Mouse (Mus musculus): ENCODE results near the gene Aco2. TPM values are rescaled to one million over a fixed set of nuclear protein-coding genes. Genes with fewer than 3 reads are reported as not detected.
"Not testable (repeated sequence)": the region's sequence is repeated elsewhere in the genome, so short reads cannot be mapped to it uniquely, and the experiment has no call there.

Gene Aco2
- polyA plus RNA-seq, 1 experiment from 2014 or later = 398 TPM

DNA sequence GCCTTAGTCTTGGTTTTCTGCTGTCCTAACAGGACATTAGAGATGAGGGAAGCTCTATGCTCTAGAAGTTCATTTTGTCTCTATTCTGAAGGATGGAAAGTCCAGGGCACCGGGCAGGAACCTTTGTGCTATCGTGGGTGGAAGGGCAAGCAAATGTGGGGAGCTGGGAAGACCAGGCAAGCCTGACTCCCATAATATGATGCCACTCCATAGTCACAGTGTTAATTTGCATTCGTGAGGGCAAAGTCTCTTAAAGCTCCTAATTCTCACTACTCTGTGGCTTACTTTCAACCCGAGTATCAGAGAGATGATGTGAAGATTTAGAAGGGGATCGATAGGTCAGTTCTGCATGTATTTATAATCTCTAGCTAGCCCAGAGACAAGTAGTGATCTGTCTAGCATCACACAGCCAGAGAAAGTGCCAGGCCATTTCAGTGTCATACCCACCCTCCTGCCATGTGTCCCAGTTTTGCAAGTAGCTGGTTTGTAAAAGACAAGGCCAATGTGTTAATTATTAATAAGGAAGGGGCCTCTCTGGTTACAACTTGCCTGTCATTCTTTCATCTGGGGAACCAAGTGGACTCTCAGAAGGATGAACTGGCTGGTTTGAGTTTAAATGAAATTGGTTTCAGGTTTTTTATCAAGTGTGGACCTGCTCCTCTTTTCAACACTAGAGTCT is 25.6 kb downstream of the Aco2 start:
- no peak overlapping the region for H3K9ac ChIP-seq (ENCODE audit: low read depth, low read length)
- no peak for ATAC-seq (replicated peaks; ENCODE audit: insufficient number of reproducible peaks, low FRiP score, low TSS enrichment)
- no peak overlapping the region for H3K27ac ChIP-seq (ENCODE audit: low read depth, low read length)
- no peak overlapping the region for H3K4me2 ChIP-seq
- H3K4me1 ChIP-seq (ENCODE audit: control insufficient read depth, insufficient read depth, low read length) = peaks cover 6% of the 10 kb centered on the region; the same call in 1 of the 2 replicates
- H3K27me3 ChIP-seq (ENCODE audit: control insufficient read depth, insufficient read depth, low read length) = no peaks in the 10 kb centered on the region
- no peak overlapping the region for H3K4me3 ChIP-seq (ENCODE audit: low read depth, low read length)
- peaks cover 39% of the 10 kb centered on the region for H3K36me3 ChIP-seq (ENCODE audit: control insufficient read depth, insufficient read depth, low read length)
- H3K9me3 ChIP-seq (replicated peaks; ENCODE audit: control insufficient read depth, low read length) = no peaks in the 10 kb centered on the region
- 90% methylated on average over 5 of the region's 5 CpGs for WGBS (ENCODE audit: insufficient replicate concordance)

DNA sequence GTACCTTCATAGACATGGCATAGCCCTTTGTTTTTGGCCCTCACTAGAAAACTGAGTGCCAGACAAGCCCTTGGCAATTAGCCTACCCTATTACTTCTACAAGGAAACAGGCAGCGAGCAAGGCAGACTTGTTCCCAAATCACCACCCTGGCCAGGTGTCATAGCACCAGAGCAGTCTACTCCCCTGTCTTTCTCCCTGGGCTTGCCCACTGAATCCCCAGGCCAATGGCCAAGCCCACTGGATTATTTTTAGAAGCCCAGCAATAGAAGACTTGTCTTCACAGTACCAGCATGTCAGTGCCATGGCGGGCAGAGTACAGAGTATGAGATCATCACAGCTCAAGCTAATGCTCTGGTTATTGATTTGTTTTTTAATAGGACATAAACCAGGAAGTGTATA is 26.6 kb downstream of the Aco2 start:
- Histone ChIP-seq H3K4me3 (ENCODE audit: low read depth, low read length) (no peak overlapping the region), H3K9me3 (replicated peaks; ENCODE audit: control insufficient read depth, low read length) (no peaks in the 10 kb centered on the region), H3K27ac (ENCODE audit: low read depth, low read length) (no peak overlapping the region), H3K27me3 (ENCODE audit: control insufficient read depth, insufficient read depth, low read length) (no peaks in the 10 kb centered on the region), H3K9ac (ENCODE audit: low read depth, low read length) (no peak overlapping the region), H3K36me3 (ENCODE audit: control insufficient read depth, insufficient read depth, low read length) (peaks cover 43% of the 10 kb centered on the region), H3K4me2 (no peak overlapping the region), H3K4me1 (ENCODE audit: control insufficient read depth, insufficient read depth, low read length) (peaks cover 6% of the 10 kb centered on the region; the same call in 1 of the 2 replicates)
- no peak for ATAC-seq (replicated peaks; ENCODE audit: insufficient number of reproducible peaks, low FRiP score, low TSS enrichment)
- 82% methylated on average over 2 of the region's 2 CpGs for WGBS (ENCODE audit: insufficient replicate concordance)

DNA sequence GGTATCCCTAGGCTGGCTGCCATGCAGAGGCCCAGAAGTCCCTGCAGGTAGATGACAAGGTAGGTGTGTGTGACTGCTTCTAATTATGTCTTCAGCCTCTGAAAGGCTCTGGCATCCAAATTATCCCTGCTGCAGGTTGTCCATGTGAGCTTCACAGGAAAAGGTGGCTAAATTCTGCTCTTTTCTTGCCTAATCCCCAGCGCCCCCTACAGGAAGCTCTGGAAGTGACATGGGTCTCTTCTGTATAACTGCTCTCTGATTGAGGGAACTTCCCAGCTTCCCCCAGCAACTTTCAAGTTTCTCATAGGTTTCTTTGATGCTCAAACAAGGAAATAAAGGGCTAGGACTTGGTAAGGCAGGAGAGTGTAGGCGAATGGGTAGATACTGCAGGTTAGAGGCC is 32.8 kb downstream of the Aco2 start:
- H3K27me3 ChIP-seq (ENCODE audit: control insufficient read depth, insufficient read depth, low read length) = no peaks in the 10 kb centered on the region
- ATAC-seq (replicated peaks; ENCODE audit: insufficient number of reproducible peaks, low FRiP score, low TSS enrichment) = no peak
- no peak overlapping the region for H3K9ac ChIP-seq (ENCODE audit: low read depth, low read length)
- no peak overlapping the region for H3K4me2 ChIP-seq
- H3K4me3 ChIP-seq (ENCODE audit: low read depth, low read length) = no peak overlapping the region
- H3K27ac ChIP-seq (ENCODE audit: low read depth, low read length) = no peak overlapping the region
- H3K36me3 ChIP-seq (ENCODE audit: control insufficient read depth, insufficient read depth, low read length) = peaks cover 54% of the 10 kb centered on the region
- WGBS (ENCODE audit: insufficient replicate concordance) = 31% methylated on average over 2 of the region's 2 CpGs
- H3K4me1 ChIP-seq (ENCODE audit: control insufficient read depth, insufficient read depth, low read length) = no peaks in the 10 kb centered on the region
- no peaks in the 10 kb centered on the region for H3K9me3 ChIP-seq (replicated peaks; ENCODE audit: control insufficient read depth, low read length)

DNA sequence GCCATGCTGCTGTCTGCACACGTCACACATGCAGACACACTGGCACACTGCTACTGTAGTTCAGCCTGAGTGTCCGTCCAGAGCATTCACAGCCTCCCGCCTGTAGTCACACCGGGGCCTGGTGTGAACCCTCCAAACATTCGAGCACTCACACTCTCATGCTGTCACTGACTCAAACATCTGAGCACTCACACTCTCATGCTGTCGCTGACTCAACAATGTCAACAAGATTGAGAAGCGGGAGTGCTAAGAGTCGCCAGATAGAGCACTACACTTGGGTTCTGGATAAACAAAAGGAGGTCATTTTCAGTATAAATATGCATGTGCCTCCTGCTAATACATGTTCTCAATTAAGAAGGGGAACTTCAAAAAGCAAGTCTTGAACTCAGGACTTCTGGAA is 35.8 kb downstream of the Aco2 start:
- H3K4me1 ChIP-seq (ENCODE audit: control insufficient read depth, insufficient read depth, low read length) = no peaks in the 10 kb centered on the region
- 90% methylated on average over 8 of the region's 8 CpGs for WGBS (ENCODE audit: insufficient replicate concordance)
- H3K9me3 ChIP-seq (replicated peaks; ENCODE audit: control insufficient read depth, low read length) = no peaks in the 10 kb centered on the region
- H3K36me3 ChIP-seq (ENCODE audit: control insufficient read depth, insufficient read depth, low read length) = peaks cover 46% of the 10 kb centered on the region
- H3K27me3 ChIP-seq (ENCODE audit: control insufficient read depth, insufficient read depth, low read length) = no peaks in the 10 kb centered on the region
- H3K9ac ChIP-seq (ENCODE audit: low read depth, low read length) = no peak overlapping the region
- no peak overlapping the region for H3K27ac ChIP-seq (ENCODE audit: low read depth, low read length)
- no peak for ATAC-seq (replicated peaks; ENCODE audit: insufficient number of reproducible peaks, low FRiP score, low TSS enrichment)
- H3K4me2 ChIP-seq = no peak overlapping the region
- H3K4me3 ChIP-seq (ENCODE audit: low read depth, low read length) = no peak overlapping the region

DNA sequence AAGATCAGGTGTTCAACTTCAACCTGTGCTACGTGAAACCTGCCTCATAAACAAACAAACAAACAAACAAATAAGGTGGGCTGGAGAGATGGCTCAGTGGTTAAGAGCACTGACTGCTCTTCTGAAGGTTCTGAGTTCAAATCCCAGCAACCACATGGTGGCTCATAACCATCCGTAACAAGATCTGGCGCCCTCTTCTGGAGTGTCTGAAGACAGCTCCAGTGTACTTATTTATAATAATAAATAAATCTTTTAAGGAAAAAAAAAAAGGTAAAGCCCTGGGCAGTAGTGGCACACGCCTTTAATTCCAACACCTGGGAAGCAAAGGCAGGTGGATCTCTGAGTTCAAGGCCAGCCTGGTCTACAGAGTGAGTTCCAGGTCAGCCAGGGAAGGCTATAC is 36.7 kb downstream of the Aco2 start:
- not testable (repeated sequence) for H3K9ac ChIP-seq (ENCODE audit: low read depth, low read length); H3K27me3 ChIP-seq (ENCODE audit: control insufficient read depth, insufficient read depth, low read length); H3K4me2 ChIP-seq; H3K4me1 ChIP-seq (ENCODE audit: control insufficient read depth, insufficient read depth, low read length); H3K4me3 ChIP-seq (ENCODE audit: low read depth, low read length); H3K27ac ChIP-seq (ENCODE audit: low read depth, low read length); ATAC-seq (replicated peaks; ENCODE audit: insufficient number of reproducible peaks, low FRiP score, low TSS enrichment); H3K9me3 ChIP-seq (replicated peaks; ENCODE audit: control insufficient read depth, low read length)
- H3K36me3 ChIP-seq (ENCODE audit: control insufficient read depth, insufficient read depth, low read length) = peaks cover 49% of the 10 kb centered on the region
- 81% methylated on average over 4 of the region's 4 CpGs for WGBS (ENCODE audit: insufficient replicate concordance)

DNA sequence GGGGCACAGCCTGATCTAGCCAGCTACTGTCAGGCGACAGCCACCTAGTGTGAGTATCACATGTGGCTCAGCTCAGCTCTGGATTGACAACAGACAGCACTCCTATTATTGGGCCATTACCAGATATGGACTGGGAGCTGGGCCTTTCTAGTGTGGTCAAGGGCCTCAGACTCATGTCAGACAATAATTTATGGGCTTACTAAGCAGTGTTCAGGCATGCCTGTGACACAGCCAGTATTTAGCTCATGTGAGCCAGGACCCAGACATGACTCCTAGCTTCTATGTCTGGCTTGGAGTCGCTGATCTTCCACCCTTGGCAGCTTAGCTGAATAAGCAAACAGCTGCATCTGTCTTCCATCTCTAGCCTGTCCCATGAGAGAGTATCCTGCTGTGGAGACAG is 40.4 kb downstream of the Aco2 start:
- H3K9ac ChIP-seq (ENCODE audit: low read depth, low read length) = no peak overlapping the region
- peaks cover 46% of the 10 kb centered on the region for H3K36me3 ChIP-seq (ENCODE audit: control insufficient read depth, insufficient read depth, low read length)
- H3K4me1 ChIP-seq (ENCODE audit: control insufficient read depth, insufficient read depth, low read length) = no peaks in the 10 kb centered on the region
- no peaks in the 10 kb centered on the region for H3K9me3 ChIP-seq (replicated peaks; ENCODE audit: control insufficient read depth, low read length)
- H3K27me3 ChIP-seq (ENCODE audit: control insufficient read depth, insufficient read depth, low read length) = no peaks in the 10 kb centered on the region
- no peak for ATAC-seq (replicated peaks; ENCODE audit: insufficient number of reproducible peaks, low FRiP score, low TSS enrichment)
- H3K4me2 ChIP-seq = no peak overlapping the region
- H3K27ac ChIP-seq (ENCODE audit: low read depth, low read length) = no peak overlapping the region
- no peak overlapping the region for H3K4me3 ChIP-seq (ENCODE audit: low read depth, low read length)
- 80% methylated on average over 2 of the region's 2 CpGs for WGBS (ENCODE audit: insufficient replicate concordance)

DNA sequence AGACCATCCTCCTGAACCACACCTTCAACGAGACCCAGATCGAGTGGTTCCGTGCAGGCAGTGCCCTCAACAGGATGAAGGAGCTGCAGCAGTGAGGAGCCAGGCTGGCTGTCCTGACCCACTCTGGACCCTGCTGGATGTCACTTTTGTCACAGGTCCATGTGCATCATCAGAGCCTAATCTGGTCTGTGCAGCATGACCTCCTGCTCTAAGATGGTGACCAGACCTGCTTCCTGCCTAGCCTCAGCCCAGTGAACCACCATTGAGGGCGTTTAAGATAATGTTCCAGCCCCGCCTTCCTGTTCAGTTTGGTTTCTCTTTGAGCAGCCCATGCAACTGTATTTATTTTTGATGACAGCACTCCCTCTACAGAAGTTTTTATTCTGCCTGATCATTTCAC is 42.6 kb downstream of the Aco2 start:
- Histone ChIP-seq H3K27ac (ENCODE audit: low read depth, low read length) (no peak overlapping the region), H3K4me1 (ENCODE audit: control insufficient read depth, insufficient read depth, low read length) (no peaks in the 10 kb centered on the region), H3K9me3 (replicated peaks; ENCODE audit: control insufficient read depth, low read length) (no peaks in the 10 kb centered on the region), H3K9ac (ENCODE audit: low read depth, low read length) (no peak overlapping the region), H3K4me3 (ENCODE audit: low read depth, low read length) (no peak overlapping the region), H3K27me3 (ENCODE audit: control insufficient read depth, insufficient read depth, low read length) (no peaks in the 10 kb centered on the region), H3K4me2 (no peak overlapping the region), H3K36me3 (ENCODE audit: control insufficient read depth, insufficient read depth, low read length) (peaks cover 37% of the 10 kb centered on the region)
- WGBS (ENCODE audit: insufficient replicate concordance) = 70% methylated on average over 5 of the region's 5 CpGs
- no peak for ATAC-seq (replicated peaks; ENCODE audit: insufficient number of reproducible peaks, low FRiP score, low TSS enrichment)

DNA sequence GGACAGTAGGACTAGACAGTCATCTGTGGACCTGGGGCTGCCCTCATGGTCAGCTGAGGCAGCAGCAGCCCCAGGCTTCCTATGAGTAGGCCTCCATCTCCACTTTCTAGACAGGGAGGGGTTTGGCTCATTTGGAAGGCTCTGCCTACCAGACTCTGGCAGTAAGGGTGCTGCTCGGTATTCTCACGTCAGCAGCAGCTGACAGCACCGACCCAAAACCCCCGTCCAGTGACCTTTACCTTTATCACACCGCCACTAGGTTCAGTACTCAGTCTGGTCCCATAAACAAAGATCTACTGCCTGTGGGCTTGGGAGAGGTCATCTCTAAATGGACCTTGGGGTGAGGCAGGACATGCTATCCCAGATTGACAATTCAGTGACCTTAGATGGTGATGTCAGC is 43.6 kb downstream of the Aco2 start:
- no peak for ATAC-seq (replicated peaks; ENCODE audit: insufficient number of reproducible peaks, low FRiP score, low TSS enrichment)
- no peak overlapping the region for H3K4me3 ChIP-seq (ENCODE audit: low read depth, low read length)
- no peaks in the 10 kb centered on the region for H3K4me1 ChIP-seq (ENCODE audit: control insufficient read depth, insufficient read depth, low read length)
- no peak overlapping the region for H3K4me2 ChIP-seq
- H3K27me3 ChIP-seq (ENCODE audit: control insufficient read depth, insufficient read depth, low read length) = no peaks in the 10 kb centered on the region
- H3K36me3 ChIP-seq (ENCODE audit: control insufficient read depth, insufficient read depth, low read length) = peaks cover 31% of the 10 kb centered on the region
- no peak overlapping the region for H3K9ac ChIP-seq (ENCODE audit: low read depth, low read length)
- H3K9me3 ChIP-seq (replicated peaks; ENCODE audit: control insufficient read depth, low read length) = no peaks in the 10 kb centered on the region
- no peak overlapping the region for H3K27ac ChIP-seq (ENCODE audit: low read depth, low read length)
- 65% methylated on average over 5 of the region's 5 CpGs for WGBS (ENCODE audit: insufficient replicate concordance)

DNA sequence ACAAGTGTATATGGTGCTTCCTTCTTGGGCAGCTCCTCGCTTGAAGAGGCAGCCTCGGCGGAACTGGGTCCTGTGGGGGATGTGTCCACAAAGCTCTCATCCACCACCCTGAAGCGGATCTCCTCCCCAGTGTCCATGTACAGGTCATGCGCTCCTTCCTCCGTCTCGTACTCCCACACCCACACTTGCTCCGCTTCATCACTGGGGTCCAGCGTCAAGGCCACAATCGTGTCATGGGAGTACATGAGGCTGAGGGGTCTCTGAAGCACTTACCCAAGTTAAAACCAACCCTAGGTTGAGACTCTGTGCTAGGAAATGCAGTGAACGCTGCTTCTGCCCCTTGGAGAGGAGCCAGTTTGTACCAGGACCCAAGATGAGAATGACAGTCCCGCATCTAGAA is 45.1 kb downstream of the Aco2 start:
- Histone ChIP-seq H3K36me3 (ENCODE audit: control insufficient read depth, insufficient read depth, low read length) (peaks cover 30% of the 10 kb centered on the region), H3K9me3 (replicated peaks; ENCODE audit: control insufficient read depth, low read length) (no peaks in the 10 kb centered on the region), H3K27me3 (ENCODE audit: control insufficient read depth, insufficient read depth, low read length) (no peaks in the 10 kb centered on the region), H3K4me2 (no peak overlapping the region), H3K27ac (ENCODE audit: low read depth, low read length) (no peak overlapping the region), H3K4me3 (ENCODE audit: low read depth, low read length) (no peak overlapping the region), H3K9ac (ENCODE audit: low read depth, low read length) (no peak overlapping the region), H3K4me1 (ENCODE audit: control insufficient read depth, insufficient read depth, low read length) (no peaks in the 10 kb centered on the region)
- 85% methylated on average over 12 of the region's 12 CpGs for WGBS (ENCODE audit: insufficient replicate concordance)
- ATAC-seq (replicated peaks; ENCODE audit: insufficient number of reproducible peaks, low FRiP score, low TSS enrichment) = no peak

Measured in heart, embryonic 11.5 days (tissue).